Mouse (Mus musculus): Measurements from ENCODE around the gene Myh10.
"Not testable (repeated sequence)": the region's sequence is repeated elsewhere in the genome, so short reads cannot be mapped to it uniquely, and the experiment has no call there.

The Myh10 gene

GRCm38 (mm10) chr11:68692693-68693446 is 1.5 kb downstream of the Myh10 start:
- DNase-seq (ENCODE audit: low spot score) = peak; percentile 53

- DNase-seq (ENCODE audit: low spot score) = no peak
Measured at GRCm38 (mm10) chr11:68693447-68694040, 2.2 kb downstream of the Myh10 start.

- DNase-seq (ENCODE audit: low spot score) = no peak
Measured at GRCm38 (mm10) chr11:68702370-68702769, 11.0 kb downstream of the Myh10 start.

DNA sequence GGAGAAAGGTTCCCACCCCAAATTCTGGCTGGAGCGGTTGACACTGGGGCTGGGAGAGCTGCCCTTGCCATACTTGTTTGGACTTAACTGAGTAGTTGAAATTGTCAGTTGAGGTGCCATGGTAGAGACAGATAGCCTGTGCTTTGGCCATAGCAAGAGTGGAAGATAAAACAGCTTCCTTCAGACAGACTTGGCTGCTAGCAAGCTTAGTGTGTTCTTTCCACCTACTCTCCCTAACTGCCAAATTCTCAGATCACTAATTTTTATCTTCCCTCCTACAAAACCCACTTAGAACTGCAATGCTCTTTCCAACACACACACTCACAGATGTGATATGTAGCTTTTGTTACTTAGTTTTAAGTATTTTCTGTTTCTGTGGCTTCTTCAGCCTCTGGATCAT is 12.0 kb downstream of the Myh10 start:
- no peak for DNase-seq (ENCODE audit: low spot score)

DNA sequence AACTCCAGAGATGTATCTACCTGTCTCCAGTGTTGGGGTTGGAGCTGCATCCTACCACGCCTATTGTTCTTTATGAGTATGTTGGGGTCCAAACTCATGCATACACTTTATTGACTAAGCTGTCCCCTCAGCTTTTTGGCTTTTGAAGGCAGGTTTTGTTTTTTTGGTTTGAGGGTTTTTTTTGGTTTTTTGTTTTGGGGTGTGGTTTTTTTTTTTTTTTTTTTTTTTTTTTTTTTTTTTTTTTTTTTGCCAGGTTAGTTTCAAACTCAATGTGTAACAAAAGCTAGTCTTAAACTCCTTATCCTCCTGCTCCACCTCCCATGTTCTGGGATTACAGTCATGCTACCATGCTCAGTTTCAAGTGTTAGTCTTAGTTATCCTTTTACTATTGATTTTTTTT is 12.9 kb downstream of the Myh10 start:
- no peak for DNase-seq (ENCODE audit: low spot score)

GRCm38 (mm10) chr11:68704847-68705246 is 13.5 kb downstream of the Myh10 start:
- DNase-seq (ENCODE audit: low spot score) = no peak

DNA sequence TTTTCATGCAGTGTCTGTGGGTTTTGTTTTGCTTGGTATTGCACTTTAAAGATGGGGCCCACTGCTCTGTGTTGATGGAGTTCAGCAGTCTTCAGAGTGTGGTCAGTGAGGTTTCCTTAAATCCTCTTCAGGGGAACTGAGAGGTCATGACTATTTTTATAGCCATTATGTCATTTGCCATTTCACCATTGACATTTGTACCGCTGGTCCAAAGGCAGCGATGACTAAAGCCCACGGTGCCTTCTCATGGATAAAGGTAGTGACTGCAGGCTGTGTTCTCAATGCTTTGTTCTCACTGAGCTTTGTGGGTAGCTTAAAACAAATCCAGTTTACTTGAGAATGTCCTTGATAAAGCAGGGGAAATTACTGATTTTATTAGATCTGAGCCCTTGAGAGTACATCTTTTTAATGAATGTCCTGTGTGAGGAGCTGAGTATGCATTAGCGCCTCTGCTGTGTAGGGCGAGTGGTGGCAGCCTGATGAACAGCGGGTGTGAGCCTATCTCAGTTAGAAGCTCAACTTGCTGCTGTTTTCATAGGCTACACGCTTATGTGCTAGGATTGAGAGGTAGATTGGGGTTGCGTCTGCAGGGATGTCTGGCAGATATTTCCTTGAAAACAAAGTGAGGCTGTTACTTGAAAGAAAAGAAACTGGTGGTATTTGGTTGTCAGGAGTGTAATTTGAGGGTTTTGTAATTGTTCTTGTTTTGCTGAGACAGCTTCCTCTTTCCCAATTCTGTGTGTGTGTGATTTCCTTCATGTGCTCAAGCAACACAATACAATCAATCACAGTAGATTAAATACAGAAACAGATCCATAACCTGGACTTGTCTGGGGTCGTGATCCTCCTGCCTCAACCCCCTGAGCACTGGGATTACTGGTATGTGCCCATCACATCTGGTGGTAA is 15.4 kb downstream of the Myh10 start:
- no peak for DNase-seq (ENCODE audit: low spot score)

DNA sequence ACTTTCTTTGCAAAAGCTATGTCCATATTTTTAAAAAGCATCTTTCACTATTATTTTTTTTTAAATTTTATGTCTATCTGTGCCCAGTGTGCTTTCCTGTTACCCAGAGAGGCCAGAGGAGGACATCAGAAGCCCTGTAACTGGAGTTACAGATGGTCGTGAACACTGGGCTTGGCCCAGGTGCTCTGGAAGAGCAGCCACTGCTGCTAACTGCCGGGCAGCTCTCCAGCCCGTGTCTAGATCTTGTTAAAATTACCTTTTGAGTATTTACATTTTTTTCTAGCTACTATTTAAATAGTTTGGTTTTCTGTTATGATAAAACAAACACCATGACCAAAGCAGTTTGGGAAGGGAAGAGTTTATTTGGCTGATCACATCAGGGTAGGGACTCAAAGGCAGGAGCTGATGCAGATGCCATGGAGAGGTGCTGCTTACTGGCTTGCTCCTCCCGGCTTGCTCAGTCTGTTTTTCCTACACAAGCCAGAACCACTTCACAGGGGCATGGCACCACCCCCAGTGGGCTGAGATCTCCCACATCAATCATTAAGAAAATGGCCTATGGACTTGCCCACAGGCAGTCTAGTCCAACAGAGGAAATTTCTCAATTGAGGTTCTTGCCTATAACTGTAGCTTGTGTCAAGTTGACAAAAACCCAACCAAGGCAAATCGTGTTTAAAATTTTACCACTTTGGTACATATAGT is 16.7 kb downstream of the Myh10 start:
- no peak for DNase-seq (ENCODE audit: low spot score)

DNA sequence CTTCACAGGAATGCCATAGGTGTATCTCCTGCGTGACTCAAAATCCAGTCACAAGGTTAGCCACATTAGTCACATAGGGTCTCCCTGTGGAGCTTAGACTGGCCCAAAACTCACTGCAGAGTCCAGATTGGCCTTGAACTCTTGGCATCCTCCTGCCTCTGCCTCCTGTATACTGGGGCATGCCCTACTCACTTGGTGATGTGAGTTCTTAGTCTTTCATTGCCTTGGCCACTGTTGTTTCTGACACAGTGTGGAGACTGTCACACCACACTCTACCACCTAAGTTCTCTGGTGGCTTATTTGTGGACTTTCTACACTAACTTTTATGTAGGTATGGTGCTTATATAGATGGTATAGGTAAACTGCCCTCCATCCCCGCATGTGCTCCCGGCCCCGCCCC is 24.8 kb downstream of the Myh10 start:
- no peak for DNase-seq (ENCODE audit: low spot score)

- DNase-seq (ENCODE audit: low spot score) = no peak
Measured at GRCm38 (mm10) chr11:68717171-68717840, 25.9 kb downstream of the Myh10 start.

DNA sequence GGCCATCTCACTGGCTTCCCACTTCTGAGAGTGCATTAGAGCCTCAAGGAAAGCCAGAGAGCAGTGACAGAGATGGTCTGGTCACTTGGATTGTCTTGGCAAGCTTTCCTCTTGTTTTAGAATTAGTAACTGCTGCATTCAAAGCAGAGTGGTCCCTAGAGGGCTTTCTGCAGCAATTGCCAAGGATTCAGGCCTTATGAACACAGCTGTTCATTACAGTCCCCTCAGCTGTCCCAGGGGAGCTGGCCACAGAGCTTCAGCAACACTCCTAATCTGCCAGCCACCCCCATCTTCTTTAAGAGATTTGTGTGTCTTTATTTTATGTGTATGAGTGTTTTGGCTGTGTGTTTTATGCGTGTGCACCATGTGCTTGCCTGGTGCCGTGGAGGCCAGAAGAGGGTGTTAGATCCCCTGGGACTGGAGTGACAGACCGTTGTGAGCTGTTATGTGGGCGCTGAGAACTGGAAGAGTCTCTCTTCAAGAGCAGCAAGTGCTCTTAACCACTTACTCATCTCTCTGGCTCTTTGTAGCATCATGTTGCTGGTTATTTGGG is 27.8 kb downstream of the Myh10 start:
- DNase-seq (ENCODE audit: low spot score) = no peak

DNA sequence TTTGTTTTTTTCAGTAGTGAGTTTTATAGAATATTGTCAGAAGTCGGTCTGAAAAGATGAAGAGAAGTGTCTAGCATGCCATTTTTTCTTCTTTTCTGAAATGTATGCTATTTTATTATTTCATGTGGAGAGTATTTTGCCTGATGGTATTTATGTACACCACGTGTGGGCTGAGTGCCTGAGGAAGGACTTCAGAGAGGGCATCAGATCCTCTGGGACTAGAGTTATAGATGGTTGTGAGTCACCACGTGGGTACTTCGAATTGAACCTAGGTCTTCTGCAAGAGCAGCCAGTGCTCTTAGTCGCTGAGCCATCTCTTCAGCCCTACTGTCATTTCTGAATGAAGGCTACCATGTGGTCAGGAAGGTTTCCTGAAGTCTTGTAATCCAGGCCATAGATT is 28.4 kb downstream of the Myh10 start:
- DNase-seq (ENCODE audit: low spot score) = no peak

- DNase-seq (ENCODE audit: low spot score) = no peak
Measured at GRCm38 (mm10) chr11:68724117-68724516, 32.8 kb downstream of the Myh10 start.

DNA sequence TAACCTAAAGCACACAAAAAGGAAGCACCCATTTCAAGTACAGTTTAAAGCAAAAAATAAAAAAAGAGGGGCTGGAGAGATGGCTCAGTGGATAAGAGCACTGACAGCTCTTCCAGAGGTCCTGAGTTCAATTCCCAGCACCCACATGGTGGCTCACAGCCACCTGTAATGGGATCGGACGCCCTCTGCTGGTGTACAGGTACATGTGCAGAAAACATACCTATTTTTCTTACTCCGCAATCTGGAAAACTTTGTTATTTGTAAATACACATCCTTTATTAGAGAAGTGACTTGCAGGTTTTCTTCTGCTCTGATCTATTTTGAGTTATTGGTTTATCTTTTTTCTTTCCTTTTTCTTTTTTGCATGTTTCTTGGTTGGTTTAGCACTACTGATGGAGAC is 37.3 kb downstream of the Myh10 start:
- DNase-seq (ENCODE audit: low spot score) = no peak

DNA sequence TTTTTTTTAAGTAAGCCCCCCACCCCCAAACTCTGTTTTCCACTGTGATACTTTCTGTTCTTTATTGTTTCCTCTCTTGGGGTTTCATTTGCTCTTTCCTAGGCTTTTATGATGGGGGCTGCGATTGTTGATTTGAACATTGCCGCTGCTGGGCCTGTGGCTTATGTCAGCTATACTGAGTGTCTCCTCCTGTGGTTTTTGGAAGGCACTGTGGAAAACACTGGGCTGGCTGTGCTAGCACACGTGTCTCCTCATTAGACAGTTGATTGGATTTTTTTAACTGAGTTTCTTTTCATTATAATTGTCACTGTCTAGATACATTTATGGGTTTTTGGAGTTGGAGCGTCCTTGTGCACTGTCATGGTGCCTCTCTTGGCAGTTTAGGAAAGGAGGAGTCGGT is 39.4 kb downstream of the Myh10 start:
- no peak for DNase-seq (ENCODE audit: low spot score)

GRCm38 (mm10) chr11:68732066-68732465 is 40.7 kb downstream of the Myh10 start:
- no peak for DNase-seq (ENCODE audit: low spot score)

DNA sequence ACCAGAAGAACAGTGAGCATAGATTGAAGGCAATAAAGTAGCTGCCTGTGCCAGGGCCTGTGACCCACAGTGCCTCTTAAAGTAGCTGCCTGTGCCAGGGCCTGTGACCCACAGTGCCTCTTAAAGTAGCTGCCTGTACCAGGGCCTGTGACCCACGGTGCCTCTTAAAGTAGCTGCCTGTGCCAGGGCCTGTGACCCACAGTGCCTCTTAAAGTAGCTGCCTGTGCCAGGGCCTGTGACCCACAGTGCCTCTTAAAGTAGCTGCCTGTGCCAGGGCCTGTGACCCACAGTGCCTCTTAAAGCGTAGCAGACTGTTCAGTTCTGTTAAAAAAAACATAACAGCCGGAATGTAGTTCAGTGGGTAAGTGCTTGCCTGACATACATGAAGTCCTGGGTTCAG is 42.0 kb downstream of the Myh10 start:
- DNase-seq (ENCODE audit: low spot score) = not testable (repeated sequence)

- no peak for DNase-seq (ENCODE audit: low spot score)
Measured at GRCm38 (mm10) chr11:68739509-68739908, 48.1 kb downstream of the Myh10 start.

GRCm38 (mm10) chr11:68742658-68743057 is 51.3 kb downstream of the Myh10 start:
- DNase-seq (ENCODE audit: low spot score) = no peak

GRCm38 (mm10) chr11:68744150-68744549 is 52.8 kb downstream of the Myh10 start:
- no peak for DNase-seq (ENCODE audit: low spot score)
